Mouse (Mus musculus) E14TG2a.4 (cell line): ENCODE measurements at regions not wholly inside any gene's neighbourhood (a gene's known extent, or its start where the extent isn't known, plus 50 kb on each side); places are given as distances from the start of the nearest gene placed in this dataset.

Experiments
- H3K27me3 ChIP-seq: 2 replicates; pipeline ENCODE4 v1.6.1; 2014; ENCODE audit warnings: low read length, control low read depth; ENCODE audit not compliant: insufficient read depth
- H3K36me3 ChIP-seq: 2 replicates; pipeline ENCODE4 v1.6.1; 2014; ENCODE audit warnings: low read length, control low read depth; ENCODE audit not compliant: insufficient read depth
- H3K4me1 ChIP-seq: replicated peaks from 2 replicates; pipeline ENCODE4 v1.6.1; 2014; ENCODE audit warnings: low read depth, low read length, control low read depth
- H3K4me3 ChIP-seq: replicated peaks from 2 replicates; pipeline ENCODE4 v1.5.1; 2014; ENCODE audit warnings: mild to moderate bottlenecking, low read length
- H3K9me3 ChIP-seq: 2 replicates; pipeline ENCODE4 v1.6.1; 2014; ENCODE audit warnings: low read length, control low read depth
- CTCF ChIP-seq: conservative IDR thresholded peaks from 2 replicates; pipeline ENCODE4 v1.5.1; 2014; ENCODE audit warnings: low read length
- NANOG ChIP-seq: IDR thresholded peaks from 2 replicates; pipeline ENCODE4 v1.6.1; 2014; ENCODE audit warnings: borderline replicate concordance, low read length, mixed read lengths
- POU5F1 ChIP-seq: IDR thresholded peaks from 2 replicates; pipeline ENCODE4 v1.6.1; 2014; ENCODE audit warnings: low read length, borderline replicate concordance

DNA sequence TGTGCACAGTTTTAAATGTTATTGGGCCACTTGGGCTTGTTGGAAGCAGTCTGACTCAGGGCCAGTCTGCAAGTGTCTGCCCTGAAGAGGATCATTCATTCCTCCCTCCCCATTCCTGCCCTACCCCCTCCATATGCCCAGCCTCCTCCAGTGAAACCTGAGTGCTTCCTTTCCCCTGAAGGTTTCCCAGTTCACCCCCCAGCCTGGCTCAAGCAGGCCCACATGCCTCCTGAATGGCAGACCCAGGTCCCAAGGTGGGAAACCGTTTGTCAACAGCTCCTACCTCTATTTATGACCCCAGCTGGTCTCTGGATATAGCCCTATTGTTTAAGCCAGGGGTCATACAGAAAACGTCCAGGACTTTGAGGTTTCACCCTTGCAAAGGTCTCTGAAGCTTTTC lies 89.7 kb upstream of the Foxc1 start:
- H3K4me1 ChIP-seq = peaks cover 9% of the 10 kb centered on the region; the same call in 1 of the 2 replicates
- peaks cover 9% of the 10 kb centered on the region for H3K27me3 ChIP-seq
- H3K36me3 ChIP-seq = no peaks in the 10 kb centered on the region
- H3K9me3 ChIP-seq = no peaks in the 10 kb centered on the region
- H3K4me3 ChIP-seq = no peak overlapping the region
- TF ChIP-seq NANOG (no peak), POU5F1 (no peak), CTCF (no peak)

DNA sequence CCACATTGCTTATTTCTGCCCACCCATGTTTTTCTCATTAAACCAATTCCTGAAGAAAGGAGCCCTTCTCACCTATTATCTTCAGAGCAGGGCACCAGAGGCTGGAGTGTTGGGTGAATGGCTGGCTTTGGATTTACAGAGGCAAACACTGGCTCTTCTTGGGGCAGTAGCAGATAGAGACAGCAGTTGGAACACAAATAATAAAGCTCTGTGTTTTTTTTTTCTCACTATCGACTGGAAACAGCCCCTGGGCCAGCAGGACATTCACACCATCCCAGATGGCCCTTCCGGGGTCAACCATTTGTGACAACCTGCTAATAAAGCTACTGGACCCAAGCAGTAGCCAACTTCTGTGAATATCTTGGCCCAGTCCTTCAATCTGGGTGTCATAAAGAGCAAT lies 85.7 kb upstream of the Foxc1 start:
- Histone ChIP-seq H3K4me3 (no peak overlapping the region), H3K36me3 (no peaks in the 10 kb centered on the region), H3K27me3 (peaks cover 7% of the 10 kb centered on the region), H3K4me1 (0 out of 2 replicates have a peak, but pooled peaks cover 4% of the 10 kb centered on the region), H3K9me3 (no peaks in the 10 kb centered on the region)
- TF ChIP-seq NANOG (no peak), POU5F1 (no peak), CTCF (no peak)

DNA sequence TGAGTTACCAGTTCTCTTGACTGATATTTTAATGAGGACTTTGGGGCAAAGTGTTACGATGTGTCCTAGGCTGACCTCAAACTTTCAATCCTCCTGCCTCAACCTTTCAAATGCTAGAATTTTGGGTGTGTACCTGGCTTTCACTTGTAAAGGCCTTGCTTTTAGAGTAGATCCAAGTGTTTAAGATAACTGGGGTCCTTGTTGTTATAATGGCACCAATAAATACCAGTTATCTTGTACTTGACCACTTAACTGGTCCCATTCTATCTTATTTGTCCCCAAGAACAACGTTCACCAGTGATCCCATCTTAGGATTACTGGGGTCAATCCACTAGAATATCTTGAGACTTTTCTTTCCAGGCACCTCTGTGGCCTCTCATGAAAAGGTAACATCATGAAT lies 77.6 kb upstream of the Foxc1 start:
- H3K9me3 ChIP-seq = no peaks in the 10 kb centered on the region
- H3K4me1 ChIP-seq = peaks cover 21% of the 10 kb centered on the region
- no peak overlapping the region for H3K4me3 ChIP-seq
- H3K27me3 ChIP-seq = no peaks in the 10 kb centered on the region
- H3K36me3 ChIP-seq = no peaks in the 10 kb centered on the region
- TF ChIP-seq CTCF (no peak), NANOG (peak; percentile 75)

GRCm38 (mm10) chr13:31746276-31746675 lies 60.2 kb upstream of the Foxc1 start:
- no peaks in the 10 kb centered on the region for H3K36me3 ChIP-seq
- H3K4me1 ChIP-seq = peaks cover 3% of the 10 kb centered on the region; the same call in 1 of the 2 replicates
- peaks cover 12% of the 10 kb centered on the region for H3K9me3 ChIP-seq
- H3K4me3 ChIP-seq = no peak overlapping the region
- H3K27me3 ChIP-seq = peaks cover 3% of the 10 kb centered on the region; the same call in 1 of the 2 replicates
- TF ChIP-seq CTCF = no peak
- TF ChIP-seq NANOG = peak; percentile 52; the same call in 1 of the 2 replicates
- TF ChIP-seq POU5F1 = no peak
